Mouse (Mus musculus) telencephalon, adult 2 months (tissue): ENCODE measurements around the gene Trim66.
A peak's percentile ranks its signal among the peaks of the same experiment; 100 is the strongest.

Experiments used
- DNase-seq: peaks from one replicate; pipeline ENCODE4 v3.0.0-alpha.2; 2011; ENCODE audit warnings: low read depth, low spot score

The Trim66 gene

DNA sequence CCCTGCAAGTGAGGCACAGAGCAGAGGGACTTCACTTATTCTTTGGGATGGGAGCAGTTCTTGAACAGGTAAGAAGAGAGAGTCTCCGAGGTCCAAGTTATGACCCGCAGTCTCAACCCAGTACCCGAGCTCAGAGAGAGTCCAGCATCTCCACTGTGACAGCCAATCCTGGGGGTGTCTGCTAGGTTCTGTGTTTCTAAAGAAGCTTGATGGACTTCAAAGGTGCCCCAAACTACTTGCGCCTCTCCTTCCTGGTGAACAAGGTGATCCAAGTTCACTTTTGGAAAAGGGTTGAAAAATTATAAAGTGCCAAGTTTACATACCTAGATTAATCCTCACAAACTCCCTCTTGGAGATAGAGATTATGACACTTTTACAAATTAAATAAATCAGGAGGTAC is at the start of gene Trim66:
Trim66 (minus strand) TSS at position 101 of the 400 bp plus-strand sequence.
- no peak for DNase-seq

DNA sequence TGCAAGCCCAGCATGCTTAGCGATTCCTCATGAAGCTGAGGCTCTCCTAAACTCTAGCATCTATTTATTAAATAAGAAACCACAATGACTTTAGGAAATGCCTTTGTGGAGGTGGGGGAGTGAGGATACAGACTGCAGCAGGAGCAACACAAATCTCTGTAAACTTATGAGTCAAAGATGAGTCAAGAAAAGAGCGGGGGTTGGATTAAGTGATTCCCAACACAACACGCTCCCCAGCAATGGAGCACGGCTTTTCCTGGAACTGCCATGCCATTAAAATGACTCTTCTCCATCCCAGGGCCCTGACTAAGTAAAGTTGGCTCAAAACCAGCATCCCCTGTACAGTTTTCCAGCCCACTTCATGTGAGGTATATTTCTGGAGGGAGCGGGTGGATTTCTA is 38.8 kb upstream of the Trim66 start:
- no peak for DNase-seq

DNA sequence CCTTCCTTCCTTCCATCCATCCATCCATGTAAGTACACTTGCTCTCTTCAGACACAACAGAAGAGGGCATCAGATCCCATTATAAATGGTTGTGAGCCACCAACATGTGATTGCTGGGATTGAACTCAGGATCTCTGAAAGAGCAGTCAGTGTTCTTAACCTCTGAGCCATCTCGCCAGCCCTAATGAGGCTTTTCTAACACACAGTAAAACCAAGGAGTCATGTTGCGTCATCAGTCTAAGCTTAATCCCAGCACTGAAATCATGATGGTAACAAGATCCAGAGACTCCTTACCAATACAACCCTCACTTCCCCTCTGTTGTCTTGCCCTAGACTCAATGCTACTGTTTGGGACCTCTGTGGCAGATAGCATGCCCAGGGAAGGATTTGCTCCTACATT is 38.3 kb upstream of the Trim66 start:
- DNase-seq, result no peak

DNA sequence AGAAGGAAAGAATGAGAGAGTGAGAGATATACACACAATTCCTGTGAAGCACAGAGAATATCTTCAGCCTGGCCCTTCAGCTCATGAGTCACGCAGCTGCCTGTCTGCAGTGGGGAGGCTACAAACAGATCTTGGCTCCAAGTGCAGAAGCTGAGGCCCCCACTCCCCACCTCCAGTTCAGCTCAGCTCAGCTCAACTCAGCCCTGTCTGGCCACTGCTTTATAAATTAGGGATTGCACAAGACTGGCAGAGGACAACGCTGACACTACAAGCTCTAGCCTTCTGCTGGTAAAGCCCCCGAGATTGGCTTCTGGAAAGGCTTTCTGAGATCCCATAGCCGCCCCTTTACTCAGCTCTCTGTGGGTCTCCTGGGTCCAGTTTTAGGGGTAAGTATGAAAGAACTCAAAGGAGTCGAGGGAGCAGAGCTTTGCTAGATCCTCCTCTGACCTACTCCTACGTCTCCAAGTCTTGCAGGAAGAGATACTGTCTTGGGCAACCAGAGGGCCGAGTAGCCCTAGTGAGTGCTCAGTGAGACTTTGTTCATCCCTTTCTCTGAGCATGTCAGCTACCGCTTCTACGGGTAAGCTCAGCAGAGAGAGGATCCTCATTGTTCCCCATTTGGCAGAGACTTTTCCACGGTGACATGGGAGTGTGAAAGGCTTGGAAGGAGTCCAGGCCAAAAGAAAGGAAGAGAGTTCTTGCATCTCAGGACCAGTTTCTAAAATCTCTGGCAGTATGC is 37.5 kb upstream of the Trim66 start:
- DNase-seq, result no peak

DNA sequence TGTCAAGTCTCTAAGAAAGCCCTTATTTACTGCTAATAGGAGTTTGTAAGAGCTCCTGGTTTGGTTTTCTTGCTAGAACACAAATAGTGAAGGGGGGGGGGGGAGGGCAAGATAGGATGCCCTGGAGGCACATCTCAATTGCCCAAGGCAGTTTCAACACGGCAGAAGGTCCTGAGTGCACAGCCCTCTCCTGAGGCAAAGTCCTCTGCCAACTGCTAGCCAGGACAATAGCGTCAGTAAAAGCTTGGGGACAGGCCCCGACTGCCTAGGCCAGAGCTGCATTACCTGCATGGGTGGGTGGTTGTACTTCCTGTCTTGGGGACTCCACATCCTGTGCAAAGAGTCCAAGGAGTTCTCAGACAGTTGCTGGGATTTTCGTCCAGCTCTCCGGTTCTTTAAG is 36.9 kb upstream of the Trim66 start:
- no peak for DNase-seq

DNA sequence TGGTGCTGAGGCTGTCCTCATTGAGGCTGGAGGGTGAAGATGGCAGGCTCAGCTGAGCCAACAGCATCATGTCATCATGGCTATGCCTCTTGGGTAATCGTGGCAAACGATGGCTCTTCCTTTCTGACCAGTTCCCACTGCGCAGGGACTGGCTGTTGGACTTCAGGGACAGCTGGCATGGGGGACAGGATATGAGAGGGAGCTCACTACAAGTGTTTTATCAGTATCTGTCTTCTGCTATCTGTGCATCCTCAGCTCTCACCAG is 34.4 kb upstream of the Trim66 start:
- no peak for DNase-seq

DNA sequence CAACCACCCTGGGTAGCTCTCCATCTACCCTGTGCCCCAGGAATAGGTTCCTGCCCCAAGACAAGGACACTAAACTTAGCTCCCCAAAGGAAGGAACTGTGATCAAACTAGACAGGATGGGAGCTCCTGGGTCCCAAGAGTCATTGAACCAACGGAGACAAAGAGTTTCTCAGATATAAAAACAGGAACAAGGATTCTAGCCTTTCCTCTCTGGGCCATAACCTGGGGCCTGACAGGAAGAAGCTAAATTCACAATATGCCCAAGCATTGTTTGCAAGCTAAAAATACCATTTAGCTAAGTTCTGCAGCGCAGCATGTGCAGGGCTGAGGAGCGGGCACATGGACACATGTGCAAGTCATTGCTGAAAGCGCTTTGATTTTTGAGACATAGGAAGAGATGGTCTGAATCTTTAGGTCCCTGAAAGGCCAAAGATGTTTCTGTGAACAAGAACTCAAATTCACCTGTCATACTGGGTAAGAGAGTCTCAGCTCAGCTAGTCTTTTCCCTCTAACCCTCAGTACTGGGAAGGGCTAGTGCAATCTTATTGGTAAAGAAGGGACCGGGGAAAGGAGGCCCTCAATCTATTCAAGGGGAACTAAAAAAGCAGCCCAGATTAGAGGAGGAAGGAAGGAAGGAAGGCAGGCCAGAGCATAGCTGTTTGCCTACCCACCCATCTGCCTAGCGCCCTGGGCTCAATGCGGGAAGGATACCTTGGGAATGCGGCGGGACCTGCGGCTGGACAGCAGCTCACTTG is 33.9 kb upstream of the Trim66 start:
- DNase-seq, result no peak

DNA sequence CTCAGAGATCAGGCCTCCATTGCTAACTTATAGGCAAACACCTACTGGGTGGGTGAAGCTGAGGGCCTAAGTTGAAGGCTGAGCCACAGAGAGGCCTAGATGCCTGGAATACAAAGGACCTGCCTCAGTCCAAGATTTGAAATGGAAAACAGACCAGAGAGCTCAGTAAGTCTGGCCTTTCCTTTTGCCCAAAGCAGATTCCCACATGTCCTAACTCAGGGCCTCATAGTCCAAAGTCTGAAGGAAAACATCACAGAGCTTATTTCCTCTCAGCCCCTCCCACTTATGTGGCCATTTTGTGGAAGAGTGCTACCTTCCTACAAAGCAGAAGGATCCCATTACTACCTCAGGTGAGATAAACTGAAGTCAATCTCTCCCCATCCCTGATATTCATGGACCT is 33.0 kb upstream of the Trim66 start:
- no peak for DNase-seq

DNA sequence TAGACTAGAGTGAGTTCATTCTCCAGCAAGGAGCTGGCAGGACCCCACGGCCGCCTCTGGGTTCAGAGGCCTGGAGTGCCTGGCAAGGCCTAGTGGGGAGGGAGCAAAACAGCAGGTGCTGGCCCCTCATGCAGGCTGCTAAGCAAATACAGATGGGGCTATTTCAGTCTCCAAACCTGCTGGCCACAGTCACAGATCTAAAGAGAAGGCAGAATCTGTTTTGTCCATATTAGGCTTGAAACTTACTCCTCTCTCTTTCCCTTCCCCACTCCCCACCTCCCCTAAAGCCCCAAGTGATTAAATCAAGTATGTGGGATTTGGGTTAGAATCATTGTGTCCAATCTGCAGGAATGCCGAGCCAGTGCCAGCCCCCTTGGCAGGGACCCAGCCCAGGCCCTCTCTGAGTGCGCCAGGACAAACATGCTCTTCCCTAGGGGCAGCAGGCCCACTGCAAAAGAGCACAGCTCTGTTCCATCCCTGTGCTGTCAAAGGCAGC is 28.6 kb upstream of the Trim66 start:
- DNase-seq, result no peak

DNA sequence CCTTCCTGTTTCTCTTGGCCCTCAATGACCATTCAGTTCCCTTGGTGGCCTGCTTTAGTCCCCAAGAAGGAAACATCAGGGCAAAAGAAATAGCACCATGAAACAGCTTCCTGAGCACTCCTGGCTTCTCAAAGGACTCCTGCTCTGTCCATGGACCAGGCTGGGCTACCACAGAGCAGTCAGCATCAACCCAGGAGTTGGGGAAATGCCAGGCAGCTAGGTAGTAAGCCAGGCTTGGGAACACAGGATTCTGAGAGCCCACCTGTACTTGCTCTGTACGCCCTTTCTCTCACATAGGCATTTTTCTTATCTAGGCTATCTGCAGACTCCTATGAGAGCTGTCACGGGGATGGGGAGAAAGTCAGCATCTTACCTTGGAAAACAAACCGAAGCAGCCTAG is 27.0 kb upstream of the Trim66 start:
- DNase-seq, result no peak

DNA sequence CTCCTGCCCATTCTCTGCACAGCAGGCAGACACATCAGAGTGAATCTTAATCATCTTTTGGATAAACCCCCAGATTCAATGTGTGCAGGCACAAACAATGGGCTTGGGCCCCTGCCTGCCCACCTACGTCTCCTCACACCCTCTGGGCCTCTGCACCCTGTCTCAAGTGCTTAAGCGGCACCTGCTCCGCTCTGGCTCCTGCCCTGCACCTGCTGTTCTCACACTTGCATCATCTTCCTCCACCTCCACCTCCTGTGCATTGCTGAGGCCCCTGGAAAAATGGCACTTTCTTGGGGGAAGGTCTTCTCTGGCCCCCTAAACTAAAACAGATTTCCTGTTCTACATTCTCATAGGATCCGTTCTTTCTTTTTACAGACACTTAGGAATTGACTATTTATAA is 26.0 kb upstream of the Trim66 start:
- peak; percentile 17 for DNase-seq

DNA sequence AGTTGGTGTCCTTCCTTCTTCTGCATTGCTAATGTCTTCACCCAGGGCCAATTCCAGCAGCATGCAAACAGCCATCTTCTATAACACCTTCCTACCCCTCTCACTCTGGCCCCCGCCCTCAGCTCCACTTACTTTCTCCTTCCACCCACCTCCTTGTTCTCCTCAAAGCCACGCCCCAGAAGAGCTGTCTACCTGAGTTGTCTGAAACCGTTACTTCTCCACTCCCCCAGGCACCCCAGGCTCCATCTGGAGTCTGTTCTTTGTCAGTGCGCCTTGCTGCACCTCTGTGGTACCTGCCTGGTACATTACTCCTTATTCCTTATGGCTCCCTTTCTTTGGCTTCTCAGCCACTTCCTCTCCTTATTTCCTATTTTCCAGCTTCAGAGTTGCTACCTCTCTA is 25.2 kb upstream of the Trim66 start:
- DNase-seq, result peak; percentile 19

DNA sequence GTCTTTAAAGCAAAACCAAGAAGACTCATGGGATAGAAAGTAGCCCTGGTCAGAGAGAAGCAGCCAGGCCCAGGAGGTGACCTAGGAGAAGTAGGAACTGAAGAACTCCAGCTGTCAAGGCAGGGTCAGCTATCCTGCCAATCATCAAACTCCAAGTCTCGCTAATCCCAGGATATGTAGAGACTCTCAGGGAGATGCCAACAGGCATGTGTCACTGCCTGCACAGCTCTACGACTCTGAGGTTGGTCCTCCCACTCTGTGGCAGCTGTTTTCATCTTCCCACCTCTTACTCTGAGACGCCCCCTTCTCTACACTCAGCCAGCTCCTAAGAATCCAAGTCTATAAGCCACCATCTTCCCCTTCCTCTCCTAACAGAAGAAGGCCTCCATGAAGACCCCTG is 24.8 kb upstream of the Trim66 start:
- DNase-seq, result peak; percentile 52

DNA sequence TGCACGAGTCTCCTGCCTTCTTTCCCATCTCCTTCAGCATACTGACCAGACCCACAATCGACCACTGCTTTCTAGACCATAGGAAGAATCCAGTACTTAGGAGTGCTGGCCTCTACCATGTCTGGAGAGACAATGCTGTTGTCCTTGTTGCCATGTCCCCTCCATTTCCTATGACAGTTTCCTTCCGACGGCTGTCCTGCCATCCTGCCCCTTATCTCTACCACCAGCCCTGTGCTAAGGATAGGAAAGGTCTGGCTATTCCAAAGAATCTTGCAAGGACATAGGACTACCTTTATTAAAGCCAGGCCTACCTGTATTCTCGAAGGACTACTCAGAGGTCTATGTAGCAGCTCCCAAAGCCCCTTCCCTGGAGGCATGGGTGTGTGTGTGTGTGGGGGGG is 23.6 kb upstream of the Trim66 start:
- DNase-seq, result no peak

DNA sequence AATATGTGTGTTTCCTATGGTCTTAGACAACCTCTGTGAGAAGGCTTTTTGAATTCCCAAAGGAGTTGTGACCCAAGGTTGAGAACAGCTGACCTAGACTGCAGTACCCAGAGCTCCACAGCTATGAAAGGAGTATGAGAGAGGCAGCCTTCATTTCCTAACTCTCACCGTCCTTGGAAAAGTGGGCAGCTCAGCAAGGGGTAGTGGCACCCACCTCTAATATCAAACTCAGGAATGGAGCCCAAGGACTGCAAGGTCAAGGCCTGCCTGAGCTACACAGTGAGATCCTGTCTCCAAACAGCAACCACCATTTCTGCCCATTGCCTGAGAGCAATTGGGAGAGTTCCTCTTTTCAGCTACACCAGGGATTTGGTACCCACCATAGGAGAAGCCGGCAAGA is 21.8 kb upstream of the Trim66 start:
- DNase-seq, result no peak

DNA sequence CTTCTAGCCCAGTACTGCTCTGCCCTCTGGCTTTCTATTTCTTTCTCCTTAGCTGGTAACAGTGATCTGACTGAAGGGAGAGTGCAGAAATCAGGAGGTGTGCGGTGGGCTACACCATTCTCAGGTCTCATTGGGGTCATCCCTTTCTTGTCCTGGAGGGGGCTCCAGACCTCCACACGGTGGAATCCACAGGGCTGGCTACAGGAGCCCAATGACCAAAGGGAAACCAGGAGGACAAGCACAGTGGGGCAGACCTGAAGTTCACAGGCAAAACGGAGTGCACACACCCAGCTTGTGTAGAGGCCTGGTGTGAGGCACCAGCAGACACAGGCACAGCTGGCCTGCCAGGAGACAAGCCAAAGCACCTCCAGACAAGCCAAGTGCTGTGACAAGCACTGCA is 20.4 kb upstream of the Trim66 start:
- no peak for DNase-seq

DNA sequence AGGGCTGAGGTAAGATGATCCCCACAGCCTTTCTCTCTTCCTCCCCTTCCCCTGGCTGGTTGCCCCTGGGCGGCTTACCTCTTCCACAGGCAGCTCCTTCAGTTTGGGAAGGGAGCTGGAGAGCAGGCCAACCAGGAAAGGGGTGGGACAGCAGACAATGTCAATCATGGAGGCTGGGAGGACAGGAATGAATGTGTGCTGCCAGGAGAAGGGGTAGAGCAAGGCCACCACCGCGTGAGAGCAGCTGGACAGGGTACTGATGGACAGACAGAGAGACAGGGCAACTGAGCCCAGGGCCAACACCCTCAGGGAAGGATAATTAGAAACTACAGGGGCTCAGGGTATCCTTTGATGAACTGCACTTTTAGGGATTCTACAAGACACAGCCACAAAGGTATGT is 19.6 kb upstream of the Trim66 start:
- DNase-seq, result no peak

DNA sequence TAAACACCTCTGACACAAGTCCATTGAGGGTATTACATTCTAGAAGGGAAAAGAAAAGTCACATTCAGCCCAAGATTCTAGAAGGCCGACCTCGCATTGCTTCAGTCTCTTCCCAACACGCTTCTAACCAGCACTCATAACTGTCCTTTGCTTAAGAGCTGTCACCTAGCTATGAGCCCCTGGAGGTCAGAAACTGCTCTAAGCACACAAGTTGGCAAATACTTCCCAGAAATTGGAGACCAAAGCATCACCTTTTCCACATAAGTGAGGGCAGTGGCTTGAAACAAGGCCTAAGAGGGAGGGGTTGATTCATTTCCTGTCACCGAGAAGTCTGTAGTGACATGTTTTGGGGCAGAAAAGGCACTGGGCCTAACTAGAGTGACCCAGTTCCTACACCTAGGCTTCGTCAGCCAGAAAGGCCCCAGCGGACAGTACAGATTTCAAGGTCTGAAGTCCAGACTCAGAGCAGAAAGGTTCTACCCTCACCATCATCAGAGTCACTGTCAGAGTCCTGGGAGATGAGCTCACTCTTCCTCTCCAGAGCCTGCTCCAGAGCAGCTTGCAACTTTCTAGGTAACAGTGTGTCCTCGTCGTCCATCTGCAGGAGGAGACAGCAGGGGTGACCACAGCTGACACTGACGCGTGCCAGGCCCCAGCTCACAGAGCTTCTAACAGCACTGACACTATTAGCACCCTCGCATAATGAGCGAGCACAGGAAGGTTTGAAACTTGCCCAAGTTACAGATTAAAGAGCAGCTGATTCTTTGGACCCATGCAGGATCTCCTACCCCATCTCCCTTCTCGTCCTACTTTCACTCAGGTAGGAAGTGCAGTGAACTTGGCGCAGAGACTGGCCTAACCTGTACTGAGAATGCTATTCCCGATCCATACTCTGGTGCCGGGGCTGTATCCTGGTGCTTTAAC is 18.1 kb upstream of the Trim66 start:
- no peak for DNase-seq

DNA sequence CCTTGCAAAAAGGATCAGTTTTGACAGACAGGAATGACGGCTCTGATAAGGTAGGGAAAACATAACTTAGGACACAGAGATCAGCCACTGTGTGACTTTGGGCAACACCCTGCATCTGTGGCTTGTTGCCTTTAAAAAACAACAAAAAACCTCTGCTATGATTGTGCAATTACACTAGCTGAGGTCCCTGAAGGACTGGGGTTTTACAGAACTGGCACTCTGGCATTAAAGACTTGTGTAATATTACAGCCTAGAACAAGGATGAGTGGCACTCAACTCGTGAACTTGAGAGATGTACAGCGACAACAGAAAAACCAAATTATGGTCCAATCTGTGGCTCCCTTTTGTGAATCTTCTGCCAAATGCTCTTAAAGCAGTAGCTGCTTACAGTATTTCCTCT is 16.8 kb upstream of the Trim66 start:
- DNase-seq, result no peak

DNA sequence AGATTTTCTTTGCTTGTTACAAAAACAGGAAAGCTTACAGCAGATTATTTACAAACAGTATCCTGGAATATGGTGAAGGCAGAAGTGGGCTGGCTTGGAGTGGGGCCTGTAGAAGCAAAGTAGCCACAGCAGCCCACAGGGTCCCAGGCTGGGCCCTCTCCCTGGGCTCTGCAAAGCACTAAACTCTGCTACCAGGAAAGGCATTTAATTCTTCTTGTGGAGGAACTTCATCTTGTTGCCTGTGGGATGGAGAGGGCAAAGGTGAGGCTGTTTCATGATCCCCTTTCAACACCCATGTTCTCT is 16.5 kb upstream of the Trim66 start:
- no peak for DNase-seq

DNA sequence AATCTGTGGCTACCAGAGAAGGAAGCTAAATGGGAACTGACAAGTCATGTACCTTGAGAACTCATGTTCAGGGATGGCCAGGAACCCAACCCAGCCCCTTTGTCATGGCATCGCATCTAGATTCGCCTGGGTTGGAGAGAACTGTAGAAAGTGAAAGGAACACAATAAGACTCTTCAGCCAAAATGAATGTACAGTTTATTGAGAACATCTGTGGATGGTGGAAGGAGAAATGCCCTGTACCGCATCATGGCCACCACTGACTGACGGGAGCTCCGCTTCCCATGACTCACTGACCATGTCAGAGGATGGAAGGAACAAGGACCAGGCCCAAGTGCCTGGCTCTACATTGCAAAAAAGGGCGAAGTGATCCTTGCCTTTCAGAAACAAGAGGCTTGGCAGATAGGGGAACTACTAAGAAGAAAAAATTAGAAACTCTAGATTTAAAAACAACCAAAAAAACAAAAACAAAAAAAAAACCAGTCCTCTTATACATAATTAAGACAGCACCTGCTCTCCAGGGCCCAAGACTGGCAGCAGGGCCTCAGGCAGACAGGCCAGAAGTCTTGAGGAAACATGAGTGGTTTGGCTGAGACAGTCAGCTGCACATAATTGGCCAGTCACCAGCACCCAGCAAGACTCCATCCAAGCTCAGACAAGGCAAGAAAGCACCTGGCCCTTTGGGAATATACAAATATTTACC is 16.0 kb upstream of the Trim66 start:
- DNase-seq, result no peak

DNA sequence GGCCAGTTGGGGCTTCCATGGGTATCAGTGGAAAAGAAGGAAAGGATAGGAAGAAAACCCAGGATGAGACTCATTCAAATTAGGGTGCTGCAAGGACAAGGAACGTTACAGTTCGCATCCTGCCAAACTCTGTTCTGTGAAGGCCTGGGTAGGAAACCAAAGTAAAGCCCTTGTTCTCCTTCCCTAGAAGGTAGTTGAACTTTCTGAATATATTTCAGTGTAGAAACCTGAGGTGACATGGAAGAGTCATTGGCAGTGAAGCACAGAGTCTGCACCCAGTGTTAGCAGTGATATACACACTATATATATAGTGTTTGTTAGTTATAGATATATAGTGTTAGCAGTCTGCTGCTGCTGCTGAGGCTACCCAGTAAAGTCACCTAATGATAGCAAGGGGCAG is 15.4 kb upstream of the Trim66 start:
- DNase-seq, result no peak
